Mouse (Mus musculus): Measurements from ENCODE around the gene Baiap3.

DNA sequence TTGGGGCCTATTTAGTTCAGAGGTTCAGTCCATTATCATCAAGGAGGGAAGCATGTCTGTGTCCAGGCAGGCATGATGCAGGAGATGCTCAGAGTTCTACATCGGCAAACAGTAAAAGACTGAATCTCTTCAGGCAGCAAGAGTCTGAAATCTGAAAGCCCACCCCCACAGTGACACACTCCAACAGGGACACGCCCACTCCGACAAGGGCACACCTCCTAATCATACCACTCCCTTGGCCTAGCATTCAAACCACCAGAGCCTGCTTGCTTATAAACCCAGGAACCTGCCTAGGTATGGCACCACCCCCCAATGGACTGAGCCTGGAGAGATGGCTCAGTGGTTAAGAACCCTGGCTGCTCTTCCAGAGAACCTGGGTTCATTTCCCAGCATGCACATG lies 40.7 kb downstream of the Baiap3 start:
- TF ChIP-seq CTCF (IDR thresholded peaks at IDR 0.05; ENCODE audit: low read depth, low read length) (no peak), POLR2A (IDR thresholded peaks at IDR 0.05; ENCODE audit: extremely low read depth, insufficient read depth, low read length) (no peak)

Data from liver, adult 2 months (tissue).